Mouse (Mus musculus) cerebellum, postnatal 14 days (tissue): ENCODE data around the gene Epha6.

Source experiments
- DNase-seq, 2 experiments: peaks; one replicate each; pipeline ENCODE4 v3.0.0; 2021; ENCODE audit warnings: mixed read lengths in 2 of 2

Gene Epha6

DNA sequence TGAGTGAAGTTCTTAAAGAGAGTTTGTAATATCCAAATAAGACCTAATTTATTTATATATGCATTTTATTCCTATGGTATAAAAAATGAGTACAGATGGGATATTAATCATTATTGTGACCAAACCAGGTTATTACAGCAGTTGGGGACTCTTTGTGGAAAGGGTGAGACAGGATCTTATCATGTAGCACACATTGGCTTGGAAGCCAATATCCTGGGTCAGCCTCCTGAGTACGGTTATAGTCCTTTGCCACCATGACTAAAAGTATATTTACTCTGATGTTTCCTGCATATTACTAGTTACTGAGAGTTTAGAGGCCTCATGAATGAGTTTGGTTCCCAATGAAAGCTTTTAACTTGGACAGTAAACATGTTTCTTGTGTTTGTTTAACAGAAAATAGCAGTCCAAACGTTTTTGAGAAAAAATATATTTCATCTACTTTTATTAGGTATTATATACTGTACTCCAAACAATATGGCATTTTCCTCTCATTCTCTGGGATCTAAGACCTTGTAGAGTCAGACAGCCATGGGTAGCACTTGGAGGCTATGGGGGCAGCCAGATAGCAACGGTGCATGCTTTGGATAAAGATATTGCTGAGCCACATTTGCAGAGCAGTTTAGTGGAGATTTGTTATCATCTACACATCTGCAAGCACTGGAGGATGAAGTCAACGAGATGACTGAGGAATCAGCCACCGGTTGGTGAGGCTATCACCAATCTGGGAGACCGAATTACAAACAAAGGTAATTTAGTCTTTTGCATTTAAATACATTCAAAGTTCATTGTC lies 340.4 kb downstream of the Epha6 start:
- no peak for DNase-seq

DNA sequence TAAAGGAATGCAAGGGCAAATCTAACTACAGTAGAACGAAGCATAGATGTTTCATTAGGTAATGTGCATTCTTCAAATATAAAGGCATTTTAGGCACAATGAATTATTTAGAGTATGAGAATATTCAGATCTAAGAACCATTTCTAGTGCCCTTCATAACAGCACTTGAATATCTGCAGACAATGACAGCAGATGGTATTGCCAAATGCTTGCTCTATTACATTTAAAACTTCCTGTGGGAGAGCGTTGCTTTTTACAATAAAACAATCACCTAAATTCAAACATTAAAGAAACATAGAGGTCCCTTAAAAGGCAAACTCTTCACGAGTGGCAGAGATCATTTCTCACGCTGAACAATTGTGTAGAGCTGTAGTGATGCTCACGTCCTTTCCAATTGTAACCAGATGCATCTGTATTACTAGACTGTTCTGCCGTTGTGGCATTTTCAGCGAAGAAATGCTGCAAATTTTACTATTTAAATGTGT lies 347.1 kb downstream of the Epha6 start:
- DNase-seq: no peak

DNA sequence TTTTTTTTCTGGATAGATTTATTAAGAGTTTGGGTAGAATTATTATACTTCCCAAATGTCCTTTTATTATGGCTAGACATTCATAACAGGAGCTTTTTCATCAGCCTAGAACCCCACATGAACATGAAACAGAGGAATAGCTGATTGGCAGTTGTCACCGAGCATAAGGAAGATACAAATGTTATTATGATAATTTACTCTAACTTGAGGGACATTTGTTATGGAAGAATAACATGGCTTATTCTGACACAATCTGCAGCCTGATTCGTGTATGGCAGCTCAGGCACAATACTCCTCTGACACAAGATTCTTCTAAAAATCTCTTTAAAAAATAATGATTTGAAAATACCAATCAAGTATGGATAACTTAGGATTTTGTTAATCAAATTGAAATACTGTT lies 347.7 kb downstream of the Epha6 start:
- DNase-seq: no peak

DNA sequence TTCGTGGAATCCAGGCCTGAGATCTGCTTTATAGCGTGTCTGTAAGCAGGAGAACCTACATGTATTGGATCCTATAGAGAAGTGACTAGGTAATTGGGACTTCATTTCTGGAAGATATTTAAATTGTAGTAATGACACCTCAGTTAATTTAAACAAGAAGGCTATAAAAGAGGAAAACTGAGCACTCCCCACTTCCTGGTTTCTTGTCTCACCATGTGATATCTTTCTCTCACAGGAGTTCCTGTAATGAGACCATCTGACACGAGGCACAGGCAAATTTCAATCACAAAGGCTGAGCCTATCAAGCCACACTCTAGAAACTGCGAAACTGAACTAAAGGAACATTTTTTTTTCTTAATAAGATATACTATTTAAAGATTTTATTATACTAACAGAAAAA lies 348.3 kb downstream of the Epha6 start:
- no peak for DNase-seq

DNA sequence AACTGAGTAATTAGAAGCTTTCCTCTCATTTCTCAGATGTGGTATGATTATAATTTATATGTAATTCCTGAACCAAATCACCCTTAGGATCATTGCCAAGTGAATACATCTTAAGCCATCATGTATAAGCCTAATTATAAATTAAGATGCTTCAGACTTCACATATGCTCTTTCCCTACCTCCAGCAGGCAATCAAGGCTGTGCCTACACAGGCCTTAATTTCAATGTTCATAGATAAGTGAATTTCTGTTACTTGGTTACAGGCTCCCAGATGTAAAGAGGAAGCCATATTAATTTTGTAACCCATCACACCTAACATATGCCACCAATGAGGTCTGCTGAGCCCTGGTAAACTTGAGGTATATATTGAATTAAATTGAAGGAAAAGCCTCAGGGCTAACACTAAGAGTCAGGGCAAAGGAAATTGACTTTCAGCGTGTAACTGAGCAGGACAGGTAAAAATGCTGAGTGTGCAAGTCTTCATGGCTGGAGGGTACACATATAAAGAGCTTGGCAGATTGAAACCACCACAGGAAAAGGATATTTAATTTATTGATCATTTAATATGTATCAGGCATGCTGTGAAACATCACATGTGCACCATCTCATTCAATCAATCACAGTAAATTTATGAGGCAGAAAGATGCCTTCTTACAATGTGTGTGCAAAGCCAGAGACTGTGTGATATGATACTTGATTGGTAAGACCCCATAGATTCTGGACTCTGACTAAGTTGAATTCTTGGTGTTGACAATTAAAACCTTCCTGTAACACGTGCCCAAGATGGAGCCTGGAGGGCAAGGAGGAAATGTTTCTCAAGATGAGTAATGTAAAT lies 365.8 kb downstream of the Epha6 start:
- DNase-seq: no peak

DNA sequence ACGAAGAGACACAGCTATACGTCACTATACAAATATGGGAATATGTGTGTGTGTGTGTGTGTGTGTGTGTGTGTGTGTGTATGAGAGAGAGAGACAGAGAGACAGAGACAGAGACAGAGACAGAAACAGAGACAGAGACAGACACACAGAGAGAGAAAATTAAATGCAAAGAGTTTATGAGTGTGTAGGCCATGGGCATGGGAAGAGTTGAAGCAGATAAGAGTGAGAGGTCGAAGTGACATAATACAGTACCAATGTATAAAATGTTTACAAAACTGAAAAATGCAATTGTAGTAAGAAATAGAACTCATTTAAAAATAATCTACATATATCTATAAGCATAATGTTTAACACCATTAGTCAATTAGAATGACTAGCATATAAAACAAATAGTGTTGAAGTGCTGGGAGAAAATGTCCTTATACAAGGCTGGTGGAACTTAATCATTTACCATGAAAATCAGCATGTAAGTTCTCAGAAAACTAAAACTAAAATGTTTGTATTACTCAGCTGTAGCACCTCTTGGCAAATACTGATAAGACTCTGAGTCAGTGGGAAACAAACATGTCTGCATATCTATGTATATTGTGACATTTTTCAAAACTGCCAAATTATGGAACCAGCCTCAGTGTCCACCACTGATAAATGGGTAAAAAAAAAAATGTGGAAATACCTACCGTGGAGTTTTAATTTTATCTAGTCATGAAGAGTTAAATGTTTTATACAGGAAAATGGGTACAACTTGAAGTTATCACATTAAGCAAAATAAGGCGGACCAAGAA lies 371.2 kb downstream of the Epha6 start:
- no peak for DNase-seq

DNA sequence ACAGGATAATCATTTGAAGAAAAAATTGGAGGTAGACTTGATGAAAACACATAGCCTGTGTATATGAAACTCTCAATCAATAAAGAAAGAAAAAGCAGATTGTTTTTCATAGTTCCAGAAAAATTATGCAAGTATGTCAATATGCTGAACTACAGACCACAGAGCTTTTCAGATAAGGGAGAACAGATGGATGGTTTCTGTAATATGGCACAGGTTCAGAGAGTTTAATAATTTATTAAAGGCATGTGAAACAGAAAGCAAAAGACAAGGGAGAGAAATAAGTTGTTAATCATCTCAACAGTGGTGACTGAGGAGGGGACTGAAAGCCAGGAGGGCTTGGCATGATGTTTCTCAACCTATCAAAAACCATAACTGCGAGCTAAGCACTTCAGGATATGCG lies 372.3 kb downstream of the Epha6 start:
- DNase-seq: no peak

DNA sequence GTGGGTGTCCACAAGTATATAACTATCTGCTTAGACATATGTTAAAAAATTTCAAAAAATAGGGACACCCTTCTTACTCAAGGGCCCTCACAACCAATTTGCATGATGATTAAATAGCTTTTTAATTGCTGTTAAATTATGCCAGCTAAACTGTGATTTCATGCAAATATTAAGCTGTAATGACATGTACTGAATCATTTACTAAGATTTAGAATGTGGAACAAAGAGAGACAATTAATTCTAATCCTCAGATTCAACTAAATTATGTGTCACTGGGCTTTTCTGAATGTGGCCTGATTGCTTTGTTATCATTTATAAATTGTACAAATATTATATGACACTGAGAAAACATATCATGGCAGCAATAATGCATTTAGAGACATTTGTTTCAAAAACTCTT lies 396.2 kb downstream of the Epha6 start:
- DNase-seq: no peak

DNA sequence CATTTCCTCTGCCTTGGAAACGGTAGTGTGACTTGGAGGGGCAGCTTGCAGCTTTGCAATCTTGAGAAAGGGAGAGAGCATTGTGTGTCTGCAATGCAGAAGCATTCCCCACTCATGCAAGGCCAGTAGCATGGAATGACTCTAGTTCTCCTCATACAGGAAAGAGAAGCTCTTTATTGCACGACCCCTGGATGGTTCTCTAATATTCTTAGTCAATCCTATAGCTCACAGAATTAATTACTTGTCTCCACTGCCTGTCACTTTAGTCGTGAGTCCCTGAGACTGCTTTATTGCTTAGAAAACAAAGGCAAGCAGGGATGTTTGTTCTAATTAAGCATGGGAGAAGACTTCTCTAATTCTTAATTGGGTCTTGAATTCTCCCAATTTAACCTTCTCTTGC lies 429.8 kb downstream of the Epha6 start:
- no peak for DNase-seq

DNA sequence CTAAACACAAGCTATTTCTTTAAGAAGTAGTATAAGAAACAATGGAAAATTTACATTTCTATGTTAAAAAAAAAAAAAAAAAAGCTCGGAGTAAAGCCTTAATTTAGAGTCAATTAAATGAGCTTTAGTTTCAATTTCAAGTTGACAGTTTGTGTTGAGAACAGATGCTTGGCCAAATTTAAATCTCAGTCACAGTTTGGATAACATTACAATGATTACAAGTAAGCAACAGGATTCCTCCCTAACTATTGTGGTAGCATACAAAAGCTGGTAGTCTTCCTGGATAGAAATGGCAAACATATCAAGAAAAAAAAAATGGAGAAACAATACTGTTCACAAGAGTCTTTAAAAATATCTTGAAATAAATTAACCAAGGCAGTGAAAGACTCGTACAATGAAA lies 452.9 kb downstream of the Epha6 start:
- no peak for DNase-seq

DNA sequence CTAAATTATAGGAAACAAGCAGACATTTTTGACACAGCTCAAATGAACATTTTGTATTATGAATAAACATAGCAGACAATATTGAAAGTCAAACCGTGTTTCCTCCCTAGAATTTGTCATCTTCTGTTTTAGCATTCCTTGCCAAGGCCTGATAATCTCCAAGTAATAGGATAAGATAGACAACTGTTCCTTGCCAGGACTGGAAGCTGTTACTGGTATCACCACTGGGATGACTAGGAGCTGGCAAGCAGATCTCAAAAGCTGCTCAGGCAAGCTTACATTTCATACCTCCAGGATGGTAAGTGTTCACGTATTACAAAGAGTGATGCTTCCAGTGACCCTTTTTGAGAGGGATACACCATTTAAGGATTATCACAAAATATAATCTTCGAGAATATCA lies 461.0 kb downstream of the Epha6 start:
- peak; percentile 3 to 25 for DNase-seq

DNA sequence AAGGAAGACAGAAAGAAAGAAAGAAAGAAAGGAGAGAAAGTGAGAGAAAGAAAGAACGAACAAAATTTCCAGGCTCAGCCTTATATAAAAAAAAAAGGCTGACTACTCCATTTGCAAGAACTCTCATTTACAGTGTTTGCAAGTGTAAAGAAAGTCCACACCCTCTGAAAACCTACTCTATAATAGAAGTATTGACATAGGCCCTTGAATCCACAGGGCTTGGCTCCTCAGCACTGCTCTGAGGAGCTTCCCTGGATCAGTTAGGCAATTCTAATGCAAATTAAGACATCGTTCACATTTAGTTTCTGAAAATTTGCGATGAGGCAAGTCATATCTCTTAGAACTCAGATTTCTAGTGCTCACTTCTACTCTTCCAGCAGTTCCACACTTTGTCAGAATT lies 483.9 kb downstream of the Epha6 start:
- no peak for DNase-seq

DNA sequence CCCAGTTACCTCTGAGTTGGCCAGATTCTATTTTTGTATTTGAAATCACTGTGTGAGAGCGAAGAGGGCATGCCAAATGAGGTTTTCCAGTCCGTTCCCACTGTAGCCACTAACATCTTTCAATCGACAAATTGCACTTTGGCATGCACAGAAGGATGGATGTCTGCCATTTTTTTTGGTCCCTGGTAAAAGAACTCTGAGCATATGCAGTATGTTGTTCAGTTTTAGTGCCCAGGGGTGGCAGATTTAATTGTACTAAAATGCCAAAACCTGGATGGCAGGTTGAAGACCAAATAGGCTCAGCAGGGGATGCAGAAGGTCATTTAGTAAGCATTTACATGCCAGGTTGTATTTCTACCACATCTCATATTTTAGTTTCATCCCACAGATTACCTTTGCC lies 503.1 kb downstream of the Epha6 start:
- peak; percentile 65 to 87 for DNase-seq

DNA sequence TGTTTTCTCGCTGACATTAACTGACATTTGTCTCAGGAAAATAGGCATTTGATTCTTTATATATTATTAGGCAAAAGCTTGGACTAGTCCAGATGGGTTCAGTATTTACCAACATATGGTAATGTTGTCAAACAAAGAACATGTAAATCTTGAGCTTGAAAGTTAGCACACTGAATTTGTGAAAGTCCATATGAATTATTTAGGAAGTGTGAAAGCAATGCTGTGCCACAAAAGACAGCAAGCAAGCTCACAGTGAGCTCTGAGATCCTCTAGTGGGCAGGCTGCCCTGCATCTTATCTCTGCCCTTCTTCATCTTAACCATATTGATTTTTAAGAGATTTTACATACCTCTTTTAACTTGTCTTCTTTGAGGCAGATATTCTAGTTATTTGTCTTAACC lies 510.0 kb downstream of the Epha6 start:
- DNase-seq: no peak

DNA sequence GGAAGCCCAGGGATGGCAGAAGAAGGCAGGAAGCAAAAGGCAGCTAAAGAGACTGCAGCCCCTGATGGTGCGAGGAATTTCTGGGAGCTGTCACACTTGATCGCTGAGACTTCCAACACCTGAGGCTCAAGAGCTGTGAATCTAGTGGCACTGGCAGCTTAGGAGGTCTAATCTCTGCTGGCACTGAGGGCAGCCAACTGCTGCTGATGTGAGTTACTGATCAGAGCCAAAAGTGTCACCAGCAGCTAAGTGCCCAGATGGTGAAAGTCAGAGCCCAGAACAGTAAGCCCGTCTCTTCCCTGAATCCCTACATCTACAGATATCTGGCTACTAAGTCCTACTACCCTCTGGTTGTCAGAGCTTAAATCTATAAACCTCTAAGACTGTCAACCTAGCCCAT lies 518.4 kb downstream of the Epha6 start:
- DNase-seq: peak; percentile 51 to 54

DNA sequence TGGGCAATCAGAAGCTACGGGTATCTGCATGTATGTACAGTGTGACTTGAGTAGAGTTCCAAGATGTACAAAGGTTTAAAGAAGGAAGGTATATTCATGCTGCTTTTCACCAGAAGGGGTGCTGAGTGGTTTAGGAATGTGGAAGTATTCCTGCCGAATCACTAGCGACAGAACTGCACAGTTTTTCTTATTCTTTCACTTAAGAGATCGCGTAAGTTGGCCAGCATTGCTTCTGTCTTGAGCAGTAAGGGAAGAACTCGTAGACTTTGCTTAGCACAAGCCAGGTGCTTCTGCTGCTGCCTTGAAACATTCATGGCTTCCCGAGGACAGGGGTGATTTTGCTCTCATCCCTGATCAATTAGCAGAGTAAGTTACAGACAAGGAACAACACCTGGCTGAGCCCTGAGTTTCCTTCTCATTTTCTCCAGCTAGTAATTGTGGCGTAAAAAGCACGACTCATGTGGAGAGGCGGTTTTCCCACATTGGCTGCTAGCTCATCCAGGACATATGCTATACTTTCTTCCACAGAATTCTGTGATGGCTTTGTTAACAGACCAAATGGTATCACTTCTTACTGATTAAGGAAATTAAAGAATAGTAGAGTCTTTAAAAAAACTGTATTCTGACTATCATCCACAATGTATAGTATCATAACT lies 534.7 kb downstream of the Epha6 start:
- no peak for DNase-seq

DNA sequence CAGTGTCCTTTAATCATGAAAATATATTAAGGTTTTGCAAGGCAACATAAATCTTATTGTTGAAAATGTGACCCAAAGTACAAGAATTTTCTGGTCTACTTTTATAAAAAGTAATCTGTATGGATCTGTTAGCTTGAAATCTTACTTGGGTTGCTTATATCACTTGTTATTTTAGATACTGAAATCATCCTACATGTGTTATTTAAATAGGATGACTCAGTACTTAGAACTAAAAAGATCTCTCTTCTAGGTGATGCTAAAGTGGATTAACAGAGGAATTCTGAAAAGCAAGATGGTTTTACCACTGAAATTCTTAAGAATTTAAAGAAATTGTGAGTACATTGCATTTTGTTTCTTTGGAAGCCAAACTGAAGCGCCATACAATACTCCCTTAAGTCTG lies 561.5 kb downstream of the Epha6 start:
- no peak for DNase-seq

DNA sequence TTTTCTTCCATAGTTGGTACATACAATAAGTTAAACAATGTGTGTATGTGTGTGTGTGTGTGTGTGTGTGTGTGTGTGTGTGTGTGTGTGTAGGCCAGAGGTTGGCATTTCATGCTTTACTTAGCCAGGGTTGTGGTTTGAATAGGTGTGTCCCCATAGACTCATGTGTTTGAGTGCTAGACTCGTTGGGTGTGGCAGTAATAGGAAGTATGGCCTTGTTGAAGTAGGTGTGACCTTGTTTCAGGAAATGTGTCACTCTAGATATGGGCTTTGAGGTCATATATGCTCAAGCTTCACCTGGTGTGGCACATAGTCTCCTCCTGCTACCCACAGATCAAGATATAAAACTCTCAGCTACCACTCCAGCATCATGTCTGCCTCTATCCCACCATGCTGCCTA lies 577.0 kb downstream of the Epha6 start:
- no peak for DNase-seq

DNA sequence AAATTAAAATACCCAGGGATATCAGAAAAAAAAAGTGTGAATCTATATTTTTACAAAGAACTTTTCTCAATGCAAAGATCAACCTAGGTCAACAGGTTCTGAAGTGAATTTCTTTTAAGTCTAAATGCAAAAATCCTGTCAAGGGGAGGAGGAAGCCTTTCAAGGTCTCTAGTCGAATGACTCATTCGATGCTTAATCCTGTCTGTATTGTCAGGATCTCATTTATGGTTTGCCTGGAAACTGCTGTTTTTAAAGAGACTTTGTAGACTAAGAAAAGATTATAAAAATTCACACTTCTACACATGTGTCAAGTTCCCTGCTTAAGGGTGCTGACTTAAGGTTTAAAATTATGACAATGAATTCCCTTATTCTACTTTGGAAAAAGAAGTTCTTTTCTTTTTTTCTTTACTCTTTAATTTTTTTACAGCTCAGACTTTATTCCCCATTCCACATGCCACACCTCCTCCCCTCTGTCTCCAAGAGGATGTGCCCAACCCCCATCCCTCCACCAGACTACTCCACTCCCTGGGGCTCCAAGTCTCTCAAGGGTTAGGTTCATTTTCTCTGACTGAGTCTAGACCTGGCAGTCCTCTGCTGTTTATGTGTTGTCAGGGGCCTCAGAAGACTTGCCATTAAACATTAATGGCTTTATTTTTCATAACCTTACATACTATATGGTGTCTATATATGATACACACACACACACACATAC lies 598.3 kb downstream of the Epha6 start:
- DNase-seq: no peak

DNA sequence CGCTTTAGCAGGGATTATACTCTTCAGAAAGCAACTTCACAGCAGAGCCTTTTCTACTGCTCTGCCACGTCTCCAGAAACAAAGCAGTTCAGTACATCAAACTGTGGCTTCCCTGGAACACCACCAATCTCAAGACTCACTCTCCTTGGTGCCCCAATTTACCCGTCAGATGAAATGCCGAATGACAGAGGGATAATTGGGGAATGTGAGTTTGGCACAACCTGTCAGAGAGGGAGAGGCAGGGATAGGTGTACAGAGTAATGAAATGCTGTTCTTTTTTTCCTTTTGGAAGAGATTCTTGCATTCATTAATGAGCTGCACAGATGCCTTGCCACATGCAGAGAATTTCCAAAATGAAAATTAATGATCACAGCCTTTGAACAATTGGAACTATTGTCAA lies 635.5 kb downstream of the Epha6 start:
- DNase-seq: peak in 1 of 2 experiments; percentile 27

DNA sequence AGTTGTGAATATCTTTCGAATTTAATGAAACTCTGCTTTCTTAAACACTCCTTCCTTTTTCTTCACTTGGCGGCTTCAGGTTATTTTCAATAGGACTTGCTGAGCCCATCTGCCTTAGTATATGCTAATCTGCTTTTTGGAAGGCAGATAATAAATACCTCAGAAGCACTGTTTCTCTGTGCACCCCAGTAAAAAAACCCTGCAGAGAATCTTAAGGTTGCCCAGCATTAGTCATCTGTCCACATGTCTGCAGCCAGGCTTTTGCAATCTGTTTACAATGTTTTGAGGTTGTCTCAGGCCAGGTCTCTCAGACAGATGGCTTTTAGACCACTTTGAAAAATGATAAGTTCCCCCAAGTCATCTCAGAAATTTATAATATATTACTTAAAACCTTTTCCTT lies 649.6 kb downstream of the Epha6 start:
- peak; percentile 34 to 67 for DNase-seq

DNA sequence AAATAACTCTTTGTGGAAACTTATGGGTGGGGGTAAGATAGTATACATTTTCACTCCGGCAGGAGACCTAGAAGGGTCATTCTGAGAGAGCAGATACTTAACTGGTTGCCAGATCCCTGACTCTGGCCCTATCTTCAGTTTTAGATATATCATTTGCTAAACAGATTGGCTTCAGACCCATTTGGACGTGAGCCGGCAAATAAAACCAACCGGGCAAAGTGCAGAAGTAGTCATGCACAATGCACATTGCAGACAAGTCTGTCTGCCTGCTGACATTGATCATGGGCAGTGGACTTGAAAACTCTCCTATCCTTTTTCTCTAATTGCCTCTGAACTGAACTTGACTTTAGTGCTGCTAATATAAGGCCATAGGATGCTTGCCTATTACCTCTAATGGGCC lies 681.6 kb downstream of the Epha6 start:
- peak; percentile 25 to 27 for DNase-seq
